ENCODE assay signal across 14 mouse cellular contexts in genomic region chr1:25325406-25325805, GRCm38 (mm10).
"Had no signal": no experiment of that assay in that cellular context is flagged by ENCODE, and none has a peak within 500 bp of the region (broad histone marks: within the 10 kb centered on the region; RNA-seq: fewer than 3 reads in every experiment).

No protein-coding gene starts in this region.

- ATAC-seq: midbrain, embryonic 16.5 days had no signal

- DNase-seq: lung, adult 18-20 months; lung, embryonic 14.5 days; lung, postnatal 10 days; lung, postnatal 4 days; midbrain, embryonic 14.5 days; retina, postnatal 1 day; right cerebral cortex, adult 18-20 months; right cerebral cortex, postnatal 25 days; right cerebral cortex, postnatal 4 days; spleen, adult 18-20 months; thymus, adult 18-20 months; thymus, postnatal 14 days; thymus, postnatal 36 days had no signal
